Mouse (Mus musculus): Measurements from ENCODE around the gene Atg10.

- no peak for TF ChIP-seq CTCF (conservative IDR thresholded peaks at IDR 0.05; ENCODE audit: low read length)
- TF ChIP-seq NANOG (IDR thresholded peaks at IDR 0.05; ENCODE audit: borderline replicate concordance, low read length): no peak
- no peak for TF ChIP-seq POU5F1 (IDR thresholded peaks at IDR 0.05; ENCODE audit: borderline replicate concordance, low read length)
Measured at GRCm38 (mm10) chr13:91091731-91092190, 132.0 kb downstream of the Atg10 start.

Data from E14TG2a.4 (cell line).